Mouse (Mus musculus): ENCODE measurements around the gene Lrrc49. TPM values are rescaled to one million over a fixed set of nuclear protein-coding genes. Genes with fewer than 3 reads are reported as not detected.

Lrrc49 gene
- total RNA-seq, 1 experiment = 3.7 TPM

- no peak overlapping the region for H3K9ac ChIP-seq (ENCODE audit: insufficient read depth, low read depth, low read length, poor library complexity, severe bottlenecking)
- in situ Hi-C loops (cut with MboI; ENCODE audit: low sequenced_read_pairs in 2 of 2, unreplicated experiment in 2 of 2) = no loop called here
- H3K36me3 ChIP-seq (ENCODE audit: control insufficient read depth, insufficient read depth, low read length, poor library complexity, severe bottlenecking) = no peaks in the 10 kb centered on the region
- no peak overlapping the region for H3K27ac ChIP-seq (ENCODE audit: insufficient read depth, low read depth, low read length, poor library complexity, severe bottlenecking)
- no peak for DNase-seq (ENCODE audit: low read depth, low spot score)
- H3K4me3 ChIP-seq (ENCODE audit: insufficient read depth in 1 of 2, low read depth in 1 of 2, low read length in 2 of 2, poor library complexity in 1 of 2, severe bottlenecking in 1 of 2) = no peak overlapping the region
- TF ChIP-seq CHD2 (IDR thresholded peaks at IDR 0.05; ENCODE audit: low read depth, low read length) (no peak), ZC3H11A (IDR thresholded peaks at IDR 0.05; ENCODE audit: borderline replicate concordance, low read depth, low read length) (no peak)
- no peaks in the 10 kb centered on the region for H3K4me1 ChIP-seq (ENCODE audit: control insufficient read depth in 2 of 2, insufficient read depth in 2 of 2, low read length in 2 of 2, poor library complexity in 1 of 2)
- H3K9me3 ChIP-seq (ENCODE audit: control insufficient read depth, insufficient read depth, low read depth, low read length) = no peaks in the 10 kb centered on the region
Measured at GRCm38 (mm10) chr9:60588914-60589313, 99.0 kb downstream of the Lrrc49 start.

GRCm38 (mm10) chr9:60586920-60587319 is 101.0 kb downstream of the Lrrc49 start:
- no peak for DNase-seq (ENCODE audit: low read depth, low spot score)
- Histone ChIP-seq H3K4me1 (ENCODE audit: control insufficient read depth in 2 of 2, insufficient read depth in 2 of 2, low read length in 2 of 2, poor library complexity in 1 of 2) (no peaks in the 10 kb centered on the region), H3K27ac (ENCODE audit: insufficient read depth, low read depth, low read length, poor library complexity, severe bottlenecking) (no peak overlapping the region), H3K4me3 (ENCODE audit: insufficient read depth in 1 of 2, low read depth in 1 of 2, low read length in 2 of 2, poor library complexity in 1 of 2, severe bottlenecking in 1 of 2) (no peak overlapping the region), H3K36me3 (ENCODE audit: control insufficient read depth, insufficient read depth, low read length, poor library complexity, severe bottlenecking) (no peaks in the 10 kb centered on the region), H3K9ac (ENCODE audit: insufficient read depth, low read depth, low read length, poor library complexity, severe bottlenecking) (no peak overlapping the region), H3K9me3 (ENCODE audit: control insufficient read depth, insufficient read depth, low read depth, low read length) (no peaks in the 10 kb centered on the region)
- no peak for TF ChIP-seq ZC3H11A (IDR thresholded peaks at IDR 0.05; ENCODE audit: borderline replicate concordance, low read depth, low read length)
- no peak for TF ChIP-seq ZNF384 (IDR thresholded peaks at IDR 0.05; ENCODE audit: low read depth, low read length)
- TF ChIP-seq MAFK (IDR thresholded peaks at IDR 0.05; ENCODE audit: insufficient read depth, low read depth, low read length) = no peak
- no peak for TF ChIP-seq CHD2 (IDR thresholded peaks at IDR 0.05; ENCODE audit: low read depth, low read length)
- TF ChIP-seq HCFC1 (IDR thresholded peaks at IDR 0.05; ENCODE audit: borderline replicate concordance, insufficient read depth, low read length) = no peak
- in situ Hi-C loops (cut with MboI; ENCODE audit: low sequenced_read_pairs in 2 of 2, unreplicated experiment in 2 of 2) = no loop called here

- H3K4me1 ChIP-seq (ENCODE audit: control insufficient read depth in 2 of 2, insufficient read depth in 2 of 2, low read length in 2 of 2, poor library complexity in 1 of 2) = no peaks in the 10 kb centered on the region
- TF ChIP-seq CHD2 (IDR thresholded peaks at IDR 0.05; ENCODE audit: low read depth, low read length) = no peak
- no peak for TF ChIP-seq MAFK (IDR thresholded peaks at IDR 0.05; ENCODE audit: insufficient read depth, low read depth, low read length)
- TF ChIP-seq ZC3H11A (IDR thresholded peaks at IDR 0.05; ENCODE audit: borderline replicate concordance, low read depth, low read length) = no peak
- TF ChIP-seq HCFC1 (IDR thresholded peaks at IDR 0.05; ENCODE audit: borderline replicate concordance, insufficient read depth, low read length) = no peak
- TF ChIP-seq ZNF384 (IDR thresholded peaks at IDR 0.05; ENCODE audit: low read depth, low read length) = no peak
- H3K36me3 ChIP-seq (ENCODE audit: control insufficient read depth, insufficient read depth, low read length, poor library complexity, severe bottlenecking) = no peaks in the 10 kb centered on the region
- DNase-seq (ENCODE audit: low read depth, low spot score) = no peak
- no peak overlapping the region for H3K9ac ChIP-seq (ENCODE audit: insufficient read depth, low read depth, low read length, poor library complexity, severe bottlenecking)
- H3K27ac ChIP-seq (ENCODE audit: insufficient read depth, low read depth, low read length, poor library complexity, severe bottlenecking) = no peak overlapping the region
- H3K4me3 ChIP-seq (ENCODE audit: insufficient read depth in 1 of 2, low read depth in 1 of 2, low read length in 2 of 2, poor library complexity in 1 of 2, severe bottlenecking in 1 of 2) = no peak overlapping the region
- no peaks in the 10 kb centered on the region for H3K9me3 ChIP-seq (ENCODE audit: control insufficient read depth, insufficient read depth, low read depth, low read length)
- in situ Hi-C loops (cut with MboI; ENCODE audit: low sequenced_read_pairs in 2 of 2, unreplicated experiment in 2 of 2) = no loop called here
Measured at GRCm38 (mm10) chr9:60585206-60585605, 102.8 kb downstream of the Lrrc49 start.

DNA sequence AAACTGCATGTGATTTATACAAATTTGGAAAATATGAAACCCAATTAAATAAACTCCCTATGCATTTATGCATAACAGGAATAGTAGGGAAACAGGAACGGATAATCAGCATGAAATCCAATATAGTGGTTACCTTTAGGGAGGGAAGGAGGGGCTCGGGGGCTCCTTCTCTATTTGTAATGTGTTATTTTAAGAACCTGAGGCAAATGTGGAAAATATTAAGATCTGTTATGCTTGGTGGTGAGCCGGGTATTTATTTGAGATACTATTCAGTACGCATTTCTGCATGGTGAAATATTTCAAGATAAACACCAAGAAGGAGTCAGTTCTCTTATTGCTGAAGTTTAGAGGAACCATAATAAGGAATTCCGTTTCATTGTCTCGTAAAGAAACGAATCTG is 105.4 kb downstream of the Lrrc49 start:
- Histone ChIP-seq H3K4me3 (ENCODE audit: insufficient read depth in 1 of 2, low read depth in 1 of 2, low read length in 2 of 2, poor library complexity in 1 of 2, severe bottlenecking in 1 of 2) (no peak overlapping the region), H3K9me3 (ENCODE audit: control insufficient read depth, insufficient read depth, low read depth, low read length) (no peaks in the 10 kb centered on the region), H3K4me1 (ENCODE audit: control insufficient read depth in 2 of 2, insufficient read depth in 2 of 2, low read length in 2 of 2, poor library complexity in 1 of 2) (no peaks in the 10 kb centered on the region), H3K27ac (ENCODE audit: insufficient read depth, low read depth, low read length, poor library complexity, severe bottlenecking) (no peak overlapping the region), H3K36me3 (ENCODE audit: control insufficient read depth, insufficient read depth, low read length, poor library complexity, severe bottlenecking) (no peaks in the 10 kb centered on the region), H3K9ac (ENCODE audit: insufficient read depth, low read depth, low read length, poor library complexity, severe bottlenecking) (no peak overlapping the region)
- in situ Hi-C loops (cut with MboI; ENCODE audit: low sequenced_read_pairs in 2 of 2, unreplicated experiment in 2 of 2) = no loop called here
- TF ChIP-seq CHD2 (IDR thresholded peaks at IDR 0.05; ENCODE audit: low read depth, low read length) (no peak), HCFC1 (IDR thresholded peaks at IDR 0.05; ENCODE audit: borderline replicate concordance, insufficient read depth, low read length) (no peak), MAFK (IDR thresholded peaks at IDR 0.05; ENCODE audit: insufficient read depth, low read depth, low read length) (no peak), ZNF384 (IDR thresholded peaks at IDR 0.05; ENCODE audit: low read depth, low read length) (no peak), ZC3H11A (IDR thresholded peaks at IDR 0.05; ENCODE audit: borderline replicate concordance, low read depth, low read length) (no peak)
- no peak for DNase-seq (ENCODE audit: low read depth, low spot score)

DNA sequence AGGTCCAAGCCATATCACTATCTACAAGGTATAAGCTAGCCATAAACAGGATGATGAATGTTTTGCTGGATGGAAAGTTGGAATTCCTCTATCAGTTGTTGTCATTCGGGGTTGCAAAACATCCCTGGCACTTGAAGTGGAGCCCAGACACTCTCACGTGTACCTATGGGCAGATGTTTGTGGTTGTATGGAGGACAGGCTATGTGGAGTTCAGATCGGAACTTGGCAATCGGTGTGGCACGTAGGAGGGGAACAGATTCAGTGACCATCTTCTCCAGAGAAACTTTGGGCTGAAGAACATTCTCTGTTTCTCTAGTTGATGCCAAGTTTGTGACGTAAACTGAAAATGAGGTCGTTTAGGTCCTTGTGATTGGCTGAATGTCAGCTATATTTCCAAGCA is 114.9 kb downstream of the Lrrc49 start:
- in situ Hi-C loops (cut with MboI; ENCODE audit: low sequenced_read_pairs in 2 of 2, unreplicated experiment in 2 of 2) = no loop called here
- DNase-seq (ENCODE audit: low read depth, low spot score) = no peak
- Histone ChIP-seq H3K9ac (ENCODE audit: insufficient read depth, low read depth, low read length, poor library complexity, severe bottlenecking) (no peak overlapping the region), H3K36me3 (ENCODE audit: control insufficient read depth, insufficient read depth, low read length, poor library complexity, severe bottlenecking) (no peaks in the 10 kb centered on the region), H3K27ac (ENCODE audit: insufficient read depth, low read depth, low read length, poor library complexity, severe bottlenecking) (no peak overlapping the region), H3K4me1 (ENCODE audit: control insufficient read depth in 2 of 2, insufficient read depth in 2 of 2, low read length in 2 of 2, poor library complexity in 1 of 2) (no peaks in the 10 kb centered on the region), H3K4me3 (ENCODE audit: insufficient read depth in 1 of 2, low read depth in 1 of 2, low read length in 2 of 2, poor library complexity in 1 of 2, severe bottlenecking in 1 of 2) (no peak overlapping the region), H3K9me3 (ENCODE audit: control insufficient read depth, insufficient read depth, low read depth, low read length) (no peaks in the 10 kb centered on the region)
- TF ChIP-seq ZNF384 (IDR thresholded peaks at IDR 0.05; ENCODE audit: low read depth, low read length) = no peak

All from ES-E14 (cell line).